In the genomic region with DNA sequence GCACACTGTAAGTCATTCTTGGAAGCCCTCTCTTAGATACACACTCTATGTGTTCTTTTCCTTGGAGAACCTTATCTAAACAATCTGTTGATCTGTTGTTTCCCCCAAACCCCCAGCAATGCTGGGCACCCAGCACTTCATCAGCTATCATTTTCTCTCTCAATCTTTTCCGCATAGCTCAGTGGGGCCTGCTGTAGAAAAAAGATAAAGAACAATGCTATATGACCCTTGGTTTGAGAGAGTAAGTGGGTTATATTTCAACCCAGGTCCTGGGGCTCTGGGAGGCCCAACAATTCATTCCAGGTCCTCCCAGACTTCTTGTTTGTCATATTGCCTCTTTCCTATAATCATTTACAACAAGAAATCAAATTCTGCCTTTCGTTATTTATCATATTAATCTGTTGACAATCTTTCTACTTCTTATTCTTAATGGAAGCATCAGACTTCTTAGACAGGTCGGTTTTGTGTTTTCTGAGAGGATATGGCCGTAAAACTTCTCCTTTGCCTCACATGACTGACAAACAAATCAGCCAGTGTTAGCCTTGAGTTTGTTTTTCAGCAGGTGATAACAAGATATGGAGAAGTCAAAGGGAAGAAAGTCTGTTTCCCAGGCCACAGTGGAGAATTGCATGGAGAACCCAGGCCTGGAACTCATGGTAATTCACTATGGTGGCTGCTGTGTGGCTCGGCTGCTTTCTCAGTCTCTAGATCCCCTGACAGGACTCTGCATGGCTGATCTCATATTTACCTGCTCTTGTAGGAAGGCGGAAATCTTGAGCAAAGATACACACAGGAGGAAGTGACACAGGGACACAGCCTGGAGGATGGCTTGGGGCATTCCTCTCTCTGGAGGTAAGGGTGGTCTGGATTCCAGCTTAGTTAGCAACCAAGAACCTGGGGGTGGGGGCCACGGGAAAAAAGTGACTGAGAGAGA, we compare ENCODE assay signal across 31 mouse cellular contexts. TPM values are rescaled to one million over a fixed set of nuclear protein-coding genes. Genes with fewer than 3 reads are reported as not detected.
DNase-seq lines count a peak whose midpoint lies in the region; ATAC-seq and TF ChIP-seq lines count a peak whose summit lies in the region.
"Had no signal": no experiment of that assay in that cellular context is flagged by ENCODE, and none has a peak within 500 bp of the region (broad histone marks: within the 10 kb centered on the region; RNA-seq: fewer than 3 reads in every experiment).

No protein-coding gene starts in this region.

- no peaks in the 10 kb centered on the region for H3K36me3 ChIP-seq in liver, postnatal 0 days (replicated peaks; ENCODE audit: insufficient read depth, low read length)
- H3K36me3 ChIP-seq in liver, embryonic 12.5 days: no peaks in the 10 kb centered on the region
- no peaks in the 10 kb centered on the region for H3K36me3 ChIP-seq in intestine, embryonic 15.5 days
- no peaks in the 10 kb centered on the region for H3K36me3 ChIP-seq in stomach, embryonic 16.5 days (ENCODE audit: control insufficient read depth, insufficient read depth, low read length)
- H3K36me3 ChIP-seq: liver, embryonic 13.5 days; neural tube, embryonic 13.5 days had no signal

- 0 out of 2 replicates have a peak overlapping the region, but pooled peaks have one; percentile 22 for H3K4me2 ChIP-seq in liver, postnatal 0 days (ENCODE audit: low read depth, low read length)
- H3K4me2 ChIP-seq in liver, embryonic 12.5 days: no peak overlapping the region
- H3K4me2 ChIP-seq in intestine, embryonic 15.5 days (replicated peaks): peak overlapping the region; percentile 43
- H3K4me2 ChIP-seq in stomach, embryonic 16.5 days (ENCODE audit: low read depth, low read length): peak overlapping the region; percentile 3; the same call in 1 of the 2 replicates
- H3K4me2 ChIP-seq: forebrain, embryonic 13.5 days; liver, embryonic 13.5 days; midbrain, embryonic 11.5 days; neural tube, embryonic 13.5 days had no signal

- WGBS in liver, postnatal 0 days (ENCODE audit: insufficient replicate concordance): 49% methylated on average over 7 of the region's 7 CpGs
- WGBS in liver, embryonic 12.5 days (ENCODE audit: insufficient replicate concordance): 50% methylated on average over 7 of the region's 7 CpGs
- 40% methylated on average over 7 of the region's 7 CpGs for WGBS in bone marrow, adult 2 months
- WGBS in intestine, embryonic 15.5 days: 51% methylated on average over 7 of the region's 7 CpGs
- 63% methylated on average over 7 of the region's 7 CpGs for WGBS in stomach, embryonic 16.5 days

- DNase-seq in liver, postnatal 0 days: no peak
- no peak for DNase-seq in kidney, adult 8-10 months
- no peak for DNase-seq in left cerebral cortex, postnatal 36 days (ENCODE audit: low spot score in 2 of 2)
- no peak for DNase-seq in frontal cortex, postnatal 36 days (ENCODE audit: low spot score in 2 of 2)
- DNase-seq: adrenal gland, postnatal 14 days; cerebellum, adult 2 months; cerebellum, postnatal 36 days; gastrocnemius, postnatal 36 days; heart, postnatal 14 days; kidney, adult 18-20 months; kidney, postnatal 36 days; left cerebral cortex, postnatal 4 days; liver, embryonic 13.5 days; lung, adult 2 months; lung, postnatal 14 days had no signal

- no peak for TF ChIP-seq EP300 in liver, postnatal 0 days (IDR thresholded peaks at IDR 0.05; ENCODE audit: low read depth)

- TF ChIP-seq CTCF in liver, postnatal 0 days (IDR thresholded peaks at IDR 0.05; ENCODE audit: low read depth): no peak
- no peak for TF ChIP-seq CTCF in bone marrow, adult 2 months (IDR thresholded peaks at IDR 0.05; ENCODE audit: control insufficient read depth, insufficient read depth, low read length)

- H3K27me3 ChIP-seq in liver, postnatal 0 days (ENCODE audit: insufficient read depth, low read length): no peaks in the 10 kb centered on the region
- no peaks in the 10 kb centered on the region for H3K27me3 ChIP-seq in liver, embryonic 12.5 days (replicated peaks)
- H3K27me3 ChIP-seq in intestine, embryonic 15.5 days (replicated peaks): no peaks in the 10 kb centered on the region
- no peaks in the 10 kb centered on the region for H3K27me3 ChIP-seq in stomach, embryonic 16.5 days (ENCODE audit: control insufficient read depth, insufficient read depth, low read length)
- H3K27me3 ChIP-seq: forebrain, embryonic 13.5 days; liver, embryonic 13.5 days; neural tube, embryonic 13.5 days had no signal

- no peaks in the 10 kb centered on the region for H3K4me1 ChIP-seq in liver, postnatal 0 days (ENCODE audit: insufficient read depth)
- H3K4me1 ChIP-seq in liver, embryonic 12.5 days: no peaks in the 10 kb centered on the region
- no peaks in the 10 kb centered on the region; the same call in 1 of the 2 replicates for H3K4me1 ChIP-seq in bone marrow, adult 2 months (ENCODE audit: control insufficient read depth, insufficient read depth, low read length)
- H3K4me1 ChIP-seq in intestine, embryonic 15.5 days (replicated peaks): no peaks in the 10 kb centered on the region
- no peaks in the 10 kb centered on the region for H3K4me1 ChIP-seq in stomach, embryonic 16.5 days (ENCODE audit: control insufficient read depth, insufficient read depth, low read length)
- H3K4me1 ChIP-seq: forebrain, embryonic 13.5 days; liver, embryonic 13.5 days; neural tube, embryonic 13.5 days had no signal

- intact Hi-C loops in left cerebral cortex, postnatal 36 days (cut with DNase I): no loop called here

- no peak overlapping the region for H3K27ac ChIP-seq in liver, postnatal 0 days (ENCODE audit: low read depth)
- no peak overlapping the region for H3K27ac ChIP-seq in liver, embryonic 12.5 days
- H3K27ac ChIP-seq in bone marrow, adult 2 months (ENCODE audit: control insufficient read depth, insufficient read depth, low read depth, low read length, poor library complexity): no peak overlapping the region; the same call in 1 of the 2 replicates
- H3K27ac ChIP-seq in intestine, embryonic 15.5 days: peak overlapping the region; percentile 72
- peak overlapping the region; percentile 21; the same call in 1 of the 2 replicates for H3K27ac ChIP-seq in stomach, embryonic 16.5 days (ENCODE audit: low read length)
- H3K27ac ChIP-seq: forebrain, embryonic 13.5 days; hindbrain, postnatal 0 days; layer of hippocampus, adult 2 months; liver, embryonic 13.5 days; neural tube, embryonic 13.5 days had no signal

- H3K9me3 ChIP-seq in liver, postnatal 0 days (ENCODE audit: low read length): no peaks in the 10 kb centered on the region
- no peaks in the 10 kb centered on the region for H3K9me3 ChIP-seq in liver, embryonic 12.5 days (replicated peaks)
- no peaks in the 10 kb centered on the region for H3K9me3 ChIP-seq in intestine, embryonic 15.5 days
- no peaks in the 10 kb centered on the region for H3K9me3 ChIP-seq in stomach, embryonic 16.5 days (replicated peaks; ENCODE audit: control insufficient read depth, low read length)
- H3K9me3 ChIP-seq: forebrain, embryonic 13.5 days; liver, embryonic 13.5 days; neural tube, embryonic 13.5 days had no signal

- TF ChIP-seq POLR2A in bone marrow, adult 2 months (IDR thresholded peaks at IDR 0.05; ENCODE audit: borderline replicate concordance, control insufficient read depth, low read depth, low read length): no peak

- no peak overlapping the region for H3K9ac ChIP-seq in liver, postnatal 0 days (replicated peaks)
- no peak overlapping the region for H3K9ac ChIP-seq in liver, embryonic 12.5 days
- no peak overlapping the region for H3K9ac ChIP-seq in intestine, embryonic 15.5 days
- no peak overlapping the region for H3K9ac ChIP-seq in stomach, embryonic 16.5 days (ENCODE audit: low read length)
- H3K9ac ChIP-seq: forebrain, embryonic 13.5 days; liver, embryonic 13.5 days; neural tube, embryonic 13.5 days had no signal

- H3K4me3 ChIP-seq in liver, postnatal 0 days (ENCODE audit: low read depth, low read length): no peak overlapping the region
- no peak overlapping the region for H3K4me3 ChIP-seq in liver, embryonic 12.5 days
- H3K4me3 ChIP-seq in bone marrow, adult 2 months (replicated peaks; ENCODE audit: control insufficient read depth, low read depth, low read length): peak overlapping the region; percentile 48
- peak overlapping the region; percentile 25 for H3K4me3 ChIP-seq in intestine, embryonic 15.5 days (replicated peaks)
- H3K4me3 ChIP-seq in stomach, embryonic 16.5 days (replicated peaks; ENCODE audit: low read length): 0 out of 2 replicates have a peak overlapping the region, but pooled peaks have one; percentile 8
- H3K4me3 ChIP-seq: forebrain, embryonic 13.5 days; layer of hippocampus, adult 2 months; liver, embryonic 13.5 days; neural tube, embryonic 13.5 days had no signal

- no peak for ATAC-seq in liver, postnatal 0 days
- no peak for ATAC-seq in liver, embryonic 12.5 days
- peak; percentile 93 for ATAC-seq in intestine, embryonic 15.5 days
- ATAC-seq in stomach, embryonic 16.5 days (ENCODE audit: insufficient read depth, low FRiP score): peak; percentile 50
- ATAC-seq: forebrain, embryonic 13.5 days; hindbrain, postnatal 0 days had no signal

RNA-seq across cellular contexts. Expression of a gene that starts 15.0 kb away (rescaled TPM):
- 1.8 TPM in 2 replicates for polyA plus RNA-seq in liver, postnatal 0 days (2015; fragmentation: Nextera tagmentation; extraction: Ambion mirVana)
- polyA plus RNA-seq in liver, embryonic 12.5 days (2016; fragmentation: Nextera tagmentation; extraction: Ambion mirVana): 0.31 and 0.35 TPM in 2 replicates
- 12.7 and 25.8 TPM in 2 replicates for polyA plus RNA-seq in bone marrow, adult 2 months (2011; ENCODE audit: insufficient read depth, insufficient read length, low replicate concordance, missing spikeins)
- 63.2 and 66.0 TPM in 2 replicates for polyA plus RNA-seq in intestine, embryonic 15.5 days (2015; fragmentation: Nextera tagmentation; extraction: Ambion mirVana)
- 16.7 and 17.7 TPM in 2 replicates for polyA plus RNA-seq in stomach, embryonic 16.5 days (2015; fragmentation: Nextera tagmentation; extraction: Ambion mirVana)
- under 1 TPM; 0.15 to 0.23 TPM for total RNA-seq in left cerebral cortex, postnatal 36 days (2021)
- total RNA-seq: layer of hippocampus, postnatal 14 days had no signal
- polyA plus RNA-seq: forebrain, embryonic 13.5 days; hindbrain, embryonic 11.5 days; hindbrain, postnatal 0 days; midbrain, embryonic 11.5 days had no signal

RNA-seq across cellular contexts. Expression of a gene that starts 43.5 kb away (rescaled TPM):
- polyA plus RNA-seq in liver, postnatal 0 days (2015; fragmentation: Nextera tagmentation; extraction: Ambion mirVana): 0.05 TPM in 1 of 2 replicates, not detected in the other
- polyA plus RNA-seq in liver, embryonic 12.5 days (2016; fragmentation: Nextera tagmentation; extraction: Ambion mirVana): not detected in 2 replicates
- polyA plus RNA-seq in bone marrow, adult 2 months (2011; ENCODE audit: insufficient read depth, insufficient read length, low replicate concordance, missing spikeins): 0.41 TPM in 1 of 2 replicates, not detected in the other
- 0.36 and 0.40 TPM in 2 replicates for polyA plus RNA-seq in intestine, embryonic 15.5 days (2015; fragmentation: Nextera tagmentation; extraction: Ambion mirVana)
- polyA plus RNA-seq in stomach, embryonic 16.5 days (2015; fragmentation: Nextera tagmentation; extraction: Ambion mirVana): 0.12 TPM in 1 of 2 replicates, not detected in the other
- total RNA-seq in left cerebral cortex, postnatal 36 days (2021): not detected
- total RNA-seq: hindbrain, postnatal 0 days; layer of hippocampus, adult 2 months; layer of hippocampus, postnatal 14 days; left cerebral cortex, adult 8-10 months had no signal
- polyA plus RNA-seq: C2C12; cerebellum, adult 2 months; embryonic facial prominence, embryonic 11.5 days; forebrain, embryonic 13.5 days; heart, embryonic 14.5 days; hindbrain, embryonic 11.5 days; hindbrain, postnatal 0 days; limb, embryonic 14.5 days; liver, embryonic 13.5 days; midbrain, embryonic 11.5 days; neural tube, embryonic 13.5 days had no signal

Comparison
In these comparisons a context has a peak if more than half of its experiments do, and no peak if none do; other contexts are left out.
1. ATAC-seq: peak in intestine, embryonic 15.5 days (single experiment) and stomach, embryonic 16.5 days (single experiment); none in liver, postnatal 0 days (single experiment) and liver, embryonic 12.5 days (single experiment).
2. H3K27ac ChIP-seq: peak in intestine, embryonic 15.5 days (single experiment) and stomach, embryonic 16.5 days (single experiment); none in liver, postnatal 0 days (single experiment), liver, embryonic 12.5 days (single experiment) and bone marrow, adult 2 months (single experiment).
3. H3K4me3 ChIP-seq: peak in bone marrow, adult 2 months (single experiment), intestine, embryonic 15.5 days (single experiment) and stomach, embryonic 16.5 days (single experiment); none in liver, postnatal 0 days (single experiment) and liver, embryonic 12.5 days (single experiment).